Mouse (Mus musculus): Measurements from ENCODE around the gene BC017158.

The BC017158 gene

GRCm38 (mm10) chr7:128309216-128309615 is 11.2 kb upstream of the BC017158 start:
- DNase-seq (ENCODE audit: low spot score) = no peak

GRCm38 (mm10) chr7:128307851-128308250 is 9.9 kb upstream of the BC017158 start:
- no peak for DNase-seq (ENCODE audit: low spot score)

GRCm38 (mm10) chr7:128304907-128305306 is 6.9 kb upstream of the BC017158 start:
- DNase-seq (ENCODE audit: low spot score) = no peak

- no peak for DNase-seq (ENCODE audit: low spot score)
Observed at GRCm38 (mm10) chr7:128304198-128304597, 6.2 kb upstream of the BC017158 start.

- no peak for DNase-seq (ENCODE audit: low spot score)
Observed at GRCm38 (mm10) chr7:128302151-128302550, 4.2 kb upstream of the BC017158 start.

- DNase-seq (ENCODE audit: low spot score) = no peak
Observed at GRCm38 (mm10) chr7:128300952-128301351, 3.0 kb upstream of the BC017158 start.

GRCm38 (mm10) chr7:128298481-128299342 is 742 bp upstream of the BC017158 start:
- no peak for DNase-seq (ENCODE audit: low spot score)

GRCm38 (mm10) chr7:128297291-128297616 is 716 bp downstream of the BC017158 start:
- DNase-seq (ENCODE audit: low spot score) = no peak

GRCm38 (mm10) chr7:128296514-128296913 is 1.5 kb downstream of the BC017158 start:
- no peak for DNase-seq (ENCODE audit: low spot score)

GRCm38 (mm10) chr7:128294785-128295184 is 3.2 kb downstream of the BC017158 start:
- DNase-seq (ENCODE audit: low spot score) = no peak

- no peak for DNase-seq (ENCODE audit: low spot score)
Observed at GRCm38 (mm10) chr7:128288923-128289544, 8.9 kb downstream of the BC017158 start.

GRCm38 (mm10) chr7:128285060-128285459 is 12.9 kb downstream of the BC017158 start:
- no peak for DNase-seq (ENCODE audit: low spot score)

GRCm38 (mm10) chr7:128284047-128284446 is 13.9 kb downstream of the BC017158 start:
- no peak for DNase-seq (ENCODE audit: low spot score)

- DNase-seq (ENCODE audit: low spot score) = no peak
Observed at GRCm38 (mm10) chr7:128282532-128283244, 15.3 kb downstream of the BC017158 start.

- DNase-seq (ENCODE audit: low spot score) = no peak
Observed at GRCm38 (mm10) chr7:128281765-128282164, 16.2 kb downstream of the BC017158 start.

GRCm38 (mm10) chr7:128279750-128280149 is 18.2 kb downstream of the BC017158 start:
- DNase-seq (ENCODE audit: low spot score) = no peak

- no peak for DNase-seq (ENCODE audit: low spot score)
Observed at GRCm38 (mm10) chr7:128276051-128276450, 21.9 kb downstream of the BC017158 start.

- no peak for DNase-seq (ENCODE audit: low spot score)
Observed at GRCm38 (mm10) chr7:128271496-128271895, 26.5 kb downstream of the BC017158 start.

GRCm38 (mm10) chr7:128270431-128270850 is 27.5 kb downstream of the BC017158 start:
- no peak for DNase-seq (ENCODE audit: low spot score)

- DNase-seq (ENCODE audit: low spot score) = no peak
Observed at GRCm38 (mm10) chr7:128267813-128268212, 30.2 kb downstream of the BC017158 start.

GRCm38 (mm10) chr7:128267391-128267790 is 30.6 kb downstream of the BC017158 start:
- DNase-seq (ENCODE audit: low spot score) = no peak

- no peak for DNase-seq (ENCODE audit: low spot score)
Observed at GRCm38 (mm10) chr7:128266056-128266455, 31.9 kb downstream of the BC017158 start.

- DNase-seq (ENCODE audit: low spot score) = no peak
Observed at GRCm38 (mm10) chr7:128265411-128265810, 32.6 kb downstream of the BC017158 start, which contains the start of gene Slc5a2. TSS of gene Slc5a2 (plus strand) at chr7:128265657.

Data from urinary bladder, postnatal 25 days (tissue).